Mouse (Mus musculus): ENCODE measurements around the gene Ccr8.

The Ccr8 gene

DNA sequence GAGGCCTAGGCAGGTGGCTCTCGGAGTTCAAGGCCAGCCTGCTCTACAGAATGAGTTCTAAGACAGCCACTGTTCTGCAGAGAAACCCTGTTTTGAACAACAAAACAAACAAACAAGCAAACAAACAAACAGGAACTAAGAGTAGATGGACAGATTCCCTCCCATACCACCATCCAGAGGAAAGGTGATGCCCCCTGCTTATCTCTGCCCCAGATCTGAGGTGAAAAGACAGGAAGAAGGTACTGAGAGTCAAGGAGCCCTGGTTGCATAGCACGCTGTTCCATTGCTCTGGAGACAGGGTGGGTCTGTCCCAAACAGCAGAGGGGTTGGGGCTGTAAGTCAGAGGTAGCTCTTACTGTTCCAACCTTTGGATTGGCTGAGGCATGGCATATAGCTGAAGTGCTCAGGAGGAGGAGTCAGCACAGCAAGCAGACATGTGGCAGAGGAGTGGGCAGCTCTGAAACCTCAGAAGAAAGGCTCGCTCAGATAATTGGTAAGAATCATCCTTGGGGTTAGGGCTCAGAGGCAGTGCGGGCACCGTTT is at the start of gene Ccr8:
Gene Ccr8 (plus strand): TSS at position 419 of the 543 bp plus-strand sequence.
- DNase-seq (ENCODE audit: low read depth, low spot score) = no peak

DNA sequence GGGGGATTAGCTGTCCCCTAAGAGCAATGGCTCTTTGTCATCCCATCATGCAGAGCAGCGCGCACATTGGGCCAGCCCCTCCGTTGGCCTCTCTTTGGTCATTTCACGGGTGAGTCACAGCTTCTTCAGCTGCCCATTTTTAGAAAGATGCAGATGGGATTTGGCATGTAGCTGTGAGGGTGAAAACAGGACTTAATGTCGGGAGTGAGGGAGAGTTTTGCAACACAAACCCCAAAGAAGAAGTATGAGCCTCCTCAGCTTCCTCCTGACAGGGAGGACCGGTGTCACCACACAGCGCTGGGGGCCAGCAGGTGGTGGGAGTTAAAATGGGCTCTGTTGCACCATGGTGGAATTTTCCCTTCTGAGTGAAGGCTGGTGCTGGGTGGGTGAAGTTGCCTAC is 48.8 kb upstream of the Ccr8 start:
- DNase-seq (ENCODE audit: low read depth, low spot score) = no peak

DNA sequence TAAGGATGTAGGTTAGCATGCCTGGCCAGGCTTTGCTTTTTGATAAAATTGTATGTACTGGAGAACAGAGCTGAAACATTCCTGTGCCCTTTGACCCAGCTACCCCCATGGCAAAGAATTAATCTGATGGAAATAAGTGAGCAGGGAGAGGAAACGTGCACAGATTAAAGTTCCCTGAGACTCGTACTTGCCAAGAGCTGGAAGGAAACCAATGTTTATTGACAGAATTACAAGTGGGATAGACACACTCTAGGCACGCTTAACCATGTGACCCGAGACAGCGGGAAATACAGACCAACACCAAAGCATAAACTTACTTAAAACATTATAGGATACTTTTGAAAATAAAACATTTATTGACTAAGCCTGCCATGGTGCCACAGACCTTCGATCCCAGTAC is 43.4 kb upstream of the Ccr8 start:
- DNase-seq (ENCODE audit: low read depth, low spot score) = no peak

DNA sequence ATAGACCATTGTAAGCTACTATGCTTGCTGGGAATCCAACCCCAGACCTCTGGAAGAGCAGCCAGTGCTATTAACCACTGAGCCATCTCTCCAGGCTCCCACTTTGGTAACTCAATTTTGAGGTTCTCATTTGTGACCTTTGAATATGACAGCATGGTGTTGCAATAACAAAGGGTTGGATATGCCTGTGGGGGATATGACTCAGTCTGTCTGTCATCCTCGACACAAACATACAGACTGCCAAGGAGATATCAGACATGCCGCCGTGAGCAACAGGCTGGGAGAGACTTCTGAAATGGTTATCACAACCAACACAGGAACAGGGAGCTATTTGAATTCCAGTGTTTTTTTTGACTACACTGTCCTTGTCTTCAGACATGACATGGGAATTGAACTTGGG is 42.5 kb upstream of the Ccr8 start:
- DNase-seq (ENCODE audit: low read depth, low spot score) = no peak

DNA sequence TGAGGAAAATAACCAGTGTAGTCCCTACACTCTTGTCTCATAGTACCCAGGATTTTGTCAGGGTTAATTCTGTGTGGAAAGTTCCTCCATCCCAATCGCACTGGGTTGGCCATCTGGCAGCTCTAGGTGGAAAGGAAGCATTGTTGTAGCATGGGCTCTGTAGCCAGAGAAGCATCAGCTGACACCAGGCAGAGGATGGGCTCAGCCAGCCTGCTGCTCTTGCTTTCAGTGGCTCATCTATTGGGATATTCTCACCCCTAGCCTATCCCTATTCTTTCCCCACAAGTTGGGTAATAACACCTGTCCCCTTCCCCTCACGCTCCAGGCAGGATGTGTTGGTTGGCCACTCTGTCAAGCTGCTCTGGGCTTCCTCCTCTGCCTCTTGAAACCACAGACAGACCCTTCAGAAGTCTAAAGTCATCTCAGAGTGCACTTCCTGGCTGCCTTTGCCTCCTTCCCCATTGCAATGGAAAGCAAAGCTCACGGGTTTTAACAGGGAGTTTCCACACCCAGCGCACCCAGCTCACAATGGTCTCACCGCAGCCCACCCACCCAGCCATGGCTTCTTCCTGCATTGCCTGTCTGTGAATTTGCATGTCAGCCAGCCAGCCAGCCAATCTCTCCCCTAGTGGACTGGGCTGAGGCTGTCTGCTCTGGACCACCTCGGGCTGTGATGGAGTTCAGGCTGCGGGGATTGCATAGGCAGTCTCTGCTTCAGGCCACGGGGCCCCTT is 37.2 kb upstream of the Ccr8 start:
- DNase-seq (ENCODE audit: low read depth, low spot score) = peak; percentile 1

DNA sequence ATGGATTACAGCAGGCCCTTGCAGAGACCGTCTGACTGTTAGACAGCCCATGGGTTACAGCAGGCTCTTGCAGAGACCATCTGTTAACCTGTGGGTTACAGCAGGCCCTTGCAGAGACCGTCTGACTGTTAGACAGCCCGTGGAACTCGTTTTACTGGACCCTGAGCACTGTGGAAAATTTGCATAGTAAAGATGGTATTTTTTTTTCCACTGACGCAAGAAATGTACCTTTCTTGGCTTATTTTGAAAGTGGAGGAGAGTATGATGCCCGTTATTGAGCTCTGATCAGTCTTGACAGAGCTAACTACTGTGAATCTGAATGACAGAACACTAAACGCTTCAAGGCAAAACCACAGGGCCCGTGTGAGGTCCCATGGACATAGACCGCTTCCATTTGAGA is 35.7 kb upstream of the Ccr8 start:
- DNase-seq (ENCODE audit: low read depth, low spot score) = no peak

DNA sequence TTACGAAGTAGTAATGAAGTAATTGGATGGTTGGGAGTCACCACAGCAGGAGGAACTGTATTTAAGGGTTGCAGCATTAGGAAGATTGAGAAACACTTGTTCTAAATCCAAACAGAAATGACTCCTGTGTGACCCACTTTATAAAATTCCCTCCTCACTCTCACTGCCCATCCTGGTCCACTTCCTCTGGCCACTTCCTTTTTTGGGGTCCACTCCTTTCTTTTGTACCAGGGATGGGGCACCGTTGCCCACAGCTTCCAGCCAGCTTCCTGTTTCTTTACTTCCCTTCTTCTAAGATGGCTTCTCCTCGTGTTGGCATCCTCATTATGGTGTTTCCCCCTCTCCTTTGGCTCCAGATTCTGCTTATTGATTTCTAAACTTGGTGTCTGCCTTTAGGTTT is 33.2 kb upstream of the Ccr8 start:
- DNase-seq (ENCODE audit: low read depth, low spot score) = no peak

DNA sequence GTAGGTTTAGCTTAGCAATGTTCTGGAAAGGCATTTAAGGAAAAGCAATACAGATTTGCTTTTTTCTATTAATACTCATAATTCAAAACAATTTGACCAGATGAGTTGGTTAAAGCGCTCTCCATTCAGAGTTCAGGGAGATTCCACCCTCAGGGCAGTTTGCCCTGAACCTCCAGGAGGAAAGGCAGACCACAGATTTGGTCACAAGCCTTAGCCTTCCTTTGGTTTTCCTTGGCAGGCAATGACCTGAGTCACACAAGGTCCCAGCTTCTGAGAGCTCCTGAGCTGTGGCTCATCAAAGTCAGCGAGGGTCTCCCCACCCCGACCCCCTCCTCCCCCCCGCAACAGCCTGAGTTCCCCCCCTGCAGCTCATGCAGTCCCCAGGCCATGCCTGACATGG is 27.6 kb upstream of the Ccr8 start:
- DNase-seq (ENCODE audit: low read depth, low spot score) = no peak

DNA sequence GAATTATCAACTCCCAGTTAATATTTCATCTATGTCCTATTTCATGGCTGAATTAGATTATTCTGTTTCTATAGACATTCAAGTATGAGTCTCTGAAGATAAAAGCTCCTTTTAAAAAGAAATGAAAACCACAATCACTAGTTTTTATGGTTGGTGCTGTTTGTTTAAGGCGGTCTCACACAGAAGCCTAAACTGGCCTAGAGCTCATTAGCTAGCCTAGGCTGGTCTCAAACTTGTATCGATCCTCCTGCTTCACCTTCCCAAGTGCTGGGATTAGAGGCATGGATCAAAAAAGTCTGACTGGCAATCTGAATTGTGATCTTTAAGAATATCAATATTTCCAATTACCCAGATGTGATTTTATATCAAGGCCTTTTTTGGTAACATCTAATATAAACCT is 24.3 kb upstream of the Ccr8 start:
- DNase-seq (ENCODE audit: low read depth, low spot score) = no peak

DNA sequence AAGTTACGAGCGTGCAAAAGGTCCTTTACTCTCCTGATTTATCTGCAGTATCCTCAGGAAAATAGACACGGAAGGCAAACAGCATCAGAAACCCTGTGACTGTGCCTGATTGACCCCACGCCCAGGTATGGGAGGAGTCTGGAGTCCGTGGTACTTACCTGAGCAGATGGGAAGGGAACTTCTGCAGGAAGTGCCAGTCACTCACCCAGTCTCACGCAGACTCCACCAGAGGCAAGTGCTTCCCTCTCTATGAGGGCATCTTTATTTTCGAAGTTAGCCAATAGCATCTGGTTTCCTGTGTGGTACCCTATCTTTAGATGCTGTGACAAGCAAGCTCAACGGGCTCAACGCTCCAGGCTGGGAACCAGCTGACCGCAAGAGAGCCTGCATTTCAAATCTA is 23.9 kb upstream of the Ccr8 start:
- no peak for DNase-seq (ENCODE audit: low read depth, low spot score)

DNA sequence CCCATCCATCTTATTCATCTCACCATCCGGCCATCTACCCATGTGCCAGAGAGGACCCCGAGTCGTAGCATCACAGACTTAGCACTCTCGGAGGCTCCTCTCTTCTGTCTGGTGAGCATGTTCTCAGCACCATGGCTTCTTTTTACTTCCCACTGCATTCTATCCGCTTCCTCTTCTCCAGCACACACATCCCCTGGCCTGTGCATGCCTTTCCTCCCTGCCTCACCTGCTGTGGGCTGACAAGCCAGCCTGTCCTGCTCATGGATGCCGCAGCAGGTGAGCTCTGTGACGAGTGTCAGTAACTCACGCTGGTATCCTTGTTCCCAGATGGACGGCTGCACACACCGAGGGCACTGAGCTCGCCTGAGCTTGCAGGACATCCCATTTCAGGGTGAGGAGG is 22.1 kb upstream of the Ccr8 start, which contains the start of gene Cx3cr1:
Gene Cx3cr1 (minus strand): TSS at position 101 of the 400 bp plus-strand sequence.
- no peak for DNase-seq (ENCODE audit: low read depth, low spot score)

DNA sequence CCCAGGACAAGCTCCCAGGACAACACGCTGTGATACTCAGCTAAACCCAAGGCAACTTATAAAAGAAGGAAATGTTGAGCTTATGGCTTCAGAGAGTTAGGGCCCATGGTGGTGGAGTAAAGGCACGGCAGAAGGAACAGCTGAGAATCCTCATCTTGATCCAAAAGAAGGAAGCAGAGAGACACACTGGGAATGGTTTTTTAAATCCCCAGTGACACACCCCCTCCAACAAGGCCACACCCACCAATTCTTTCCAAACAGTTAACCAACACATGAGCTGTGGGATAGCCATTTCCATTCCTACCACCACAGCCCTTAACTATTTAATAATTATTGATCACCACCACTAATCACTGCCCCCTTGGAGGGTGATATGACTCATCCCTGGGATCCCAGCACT is 20.7 kb upstream of the Ccr8 start:
- no peak for DNase-seq (ENCODE audit: low read depth, low spot score)

DNA sequence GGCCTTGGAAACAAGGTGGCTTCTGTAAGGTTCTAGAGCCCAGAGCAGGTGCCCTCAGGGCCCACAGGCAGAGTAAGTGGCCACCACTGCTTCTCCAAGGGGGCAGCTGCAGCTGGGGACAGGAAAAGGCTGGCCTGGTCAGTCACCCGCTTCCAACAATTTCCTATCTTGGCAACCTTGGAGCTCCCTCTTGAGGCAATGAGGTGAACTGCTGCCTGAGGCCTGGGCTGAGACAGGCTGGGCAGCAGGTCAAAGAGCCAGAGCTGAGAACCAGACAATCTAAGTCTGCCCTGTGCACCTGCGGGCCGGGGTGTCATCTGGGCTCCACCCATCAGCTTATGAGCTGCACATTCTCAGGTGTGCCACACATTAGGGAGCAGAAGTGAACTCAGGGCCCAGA is 18.7 kb upstream of the Ccr8 start:
- DNase-seq (ENCODE audit: low read depth, low spot score) = peak; percentile 62

DNA sequence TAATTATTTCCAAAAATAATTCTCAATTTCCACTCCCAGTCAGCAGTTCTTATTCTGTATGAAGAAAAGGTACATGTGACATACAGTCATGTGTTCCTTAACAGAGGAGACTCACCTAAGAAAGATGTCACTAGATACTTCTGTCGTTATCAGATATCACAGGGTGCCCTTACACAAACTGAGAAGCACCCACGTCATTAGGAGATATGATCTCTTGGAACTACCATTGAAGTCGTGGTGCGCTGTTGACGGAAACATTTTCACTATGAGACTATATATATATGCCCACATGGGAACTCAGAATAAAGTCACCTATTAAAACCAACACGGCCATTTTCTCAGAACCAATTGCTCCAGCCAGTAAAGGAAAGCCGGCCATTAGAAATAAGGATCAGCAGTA is 17.4 kb upstream of the Ccr8 start:
- no peak for DNase-seq (ENCODE audit: low read depth, low spot score)

DNA sequence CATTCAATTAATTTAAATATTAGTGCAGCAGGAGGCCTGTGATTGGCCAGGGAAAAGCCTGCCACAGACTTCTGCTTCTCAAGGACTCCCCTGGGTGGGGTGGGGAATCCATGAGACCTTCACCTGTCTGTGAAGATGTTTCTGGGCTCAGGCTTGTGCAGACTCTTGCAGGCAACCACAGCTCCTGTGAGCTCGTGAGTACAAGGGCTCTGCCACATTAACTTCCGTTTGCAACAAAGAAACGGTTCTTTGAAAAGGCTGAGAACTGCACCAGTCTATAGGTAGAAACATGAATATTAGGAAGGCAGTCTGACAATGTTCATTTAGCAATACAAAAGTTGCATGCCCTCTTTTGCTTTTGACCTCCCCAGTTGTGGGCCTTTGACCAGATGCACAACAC is 13.7 kb upstream of the Ccr8 start:
- no peak for DNase-seq (ENCODE audit: low read depth, low spot score)

DNA sequence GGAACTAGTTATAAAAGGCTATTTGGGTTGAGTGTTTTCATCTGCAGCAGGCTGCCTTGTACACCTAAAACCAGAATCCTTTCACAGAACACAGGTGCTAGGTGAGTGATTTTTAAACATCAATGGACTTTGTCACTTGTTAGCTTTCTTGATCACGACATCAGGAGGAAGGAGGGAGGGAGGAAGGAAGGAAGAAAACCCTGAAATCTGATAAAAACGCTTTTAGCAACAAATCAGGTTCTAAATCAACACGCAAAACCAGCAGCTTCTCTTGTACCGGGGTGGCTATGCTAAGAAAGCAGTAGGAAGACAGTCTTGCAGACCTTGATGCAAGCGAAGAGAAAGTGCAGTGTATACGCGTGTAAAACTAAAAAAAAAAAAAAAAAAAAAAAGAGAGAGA is 12.0 kb upstream of the Ccr8 start:
- no peak for DNase-seq (ENCODE audit: low read depth, low spot score)

DNA sequence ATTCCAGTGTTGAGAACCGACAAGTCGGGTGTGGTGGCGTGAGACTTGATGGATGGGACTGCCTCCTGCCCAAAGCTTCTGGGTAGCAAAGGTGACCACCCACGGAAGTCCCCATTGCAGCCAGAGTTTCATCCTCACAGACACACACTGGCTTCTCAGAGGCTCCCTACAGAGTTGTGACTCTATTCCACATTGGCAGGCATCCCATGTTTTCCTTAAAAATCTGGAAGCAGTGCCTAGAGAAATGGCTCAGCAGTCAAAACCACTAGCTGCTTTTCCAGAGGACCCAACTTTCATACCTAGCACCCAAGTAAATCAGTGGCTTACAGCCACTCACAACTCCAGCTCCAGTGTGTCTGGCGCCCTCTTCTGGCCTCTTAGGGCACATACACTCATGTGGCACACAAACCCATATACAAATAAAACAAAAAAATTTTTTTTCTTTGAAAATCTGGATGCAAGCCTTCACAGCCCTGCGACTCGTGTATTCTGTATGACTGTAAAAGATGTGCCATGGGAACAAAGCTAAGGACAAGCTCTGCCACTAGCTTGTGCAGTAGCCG is 11.3 kb upstream of the Ccr8 start:
- DNase-seq (ENCODE audit: low read depth, low spot score) = no peak

DNA sequence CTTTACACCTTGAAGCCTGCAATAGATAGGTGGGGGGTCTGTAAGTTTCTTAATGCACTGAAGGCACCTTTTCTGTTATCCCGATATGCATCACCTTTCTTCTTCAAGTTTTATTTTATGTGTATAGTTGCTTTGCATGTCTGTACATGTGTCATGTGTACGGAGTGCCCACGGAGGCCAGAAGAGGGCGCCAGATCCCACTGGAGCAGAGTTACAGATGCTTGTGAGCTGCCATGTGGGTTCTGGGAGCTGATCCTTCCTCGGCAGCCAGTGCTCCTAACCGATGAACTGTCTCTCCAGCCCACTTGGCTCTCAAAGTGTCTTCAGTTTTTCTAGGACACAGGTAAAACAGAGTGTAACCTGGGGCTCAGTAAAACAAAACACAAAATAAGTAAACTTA is 10.7 kb upstream of the Ccr8 start:
- no peak for DNase-seq (ENCODE audit: low read depth, low spot score)

DNA sequence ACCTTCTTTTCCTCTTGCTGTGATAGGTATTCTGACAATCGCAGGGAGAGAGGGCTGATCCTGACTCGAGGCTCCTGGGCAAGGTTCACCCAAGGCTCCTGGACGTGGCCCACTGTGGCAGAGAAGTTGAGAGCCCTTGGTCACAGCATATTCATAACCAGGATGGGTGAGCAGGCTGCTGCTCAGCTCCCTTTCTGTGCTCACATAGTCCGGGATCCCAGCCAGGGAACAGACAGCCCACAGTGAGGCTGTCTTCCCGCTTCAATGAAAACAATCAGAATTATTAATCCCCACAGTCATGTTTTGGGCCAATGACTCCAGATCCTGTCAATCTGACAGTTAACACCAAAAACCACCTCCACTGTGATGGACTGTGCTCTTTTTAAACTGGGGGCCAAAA is 9.9 kb upstream of the Ccr8 start:
- DNase-seq (ENCODE audit: low read depth, low spot score) = no peak

DNA sequence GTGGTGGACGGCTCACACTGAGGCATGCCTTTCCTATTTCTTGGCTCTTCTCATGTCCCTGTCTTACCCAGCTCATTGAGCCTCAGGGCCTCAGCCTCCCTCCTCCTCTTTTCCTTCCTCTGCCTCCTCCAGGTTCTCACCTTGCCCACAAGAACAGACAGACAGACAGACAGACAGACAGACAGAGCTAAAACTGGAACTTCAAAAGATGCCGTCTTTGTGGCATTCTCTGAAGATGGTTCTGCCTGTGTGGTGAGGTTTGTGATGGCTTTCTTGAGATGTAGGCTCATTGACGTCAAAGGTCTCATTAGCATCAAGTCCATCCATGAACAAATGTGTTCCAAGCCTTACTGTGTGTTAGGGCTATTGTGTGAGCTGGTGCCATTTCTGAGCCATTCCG is 9.2 kb upstream of the Ccr8 start:
- no peak for DNase-seq (ENCODE audit: low read depth, low spot score)

DNA sequence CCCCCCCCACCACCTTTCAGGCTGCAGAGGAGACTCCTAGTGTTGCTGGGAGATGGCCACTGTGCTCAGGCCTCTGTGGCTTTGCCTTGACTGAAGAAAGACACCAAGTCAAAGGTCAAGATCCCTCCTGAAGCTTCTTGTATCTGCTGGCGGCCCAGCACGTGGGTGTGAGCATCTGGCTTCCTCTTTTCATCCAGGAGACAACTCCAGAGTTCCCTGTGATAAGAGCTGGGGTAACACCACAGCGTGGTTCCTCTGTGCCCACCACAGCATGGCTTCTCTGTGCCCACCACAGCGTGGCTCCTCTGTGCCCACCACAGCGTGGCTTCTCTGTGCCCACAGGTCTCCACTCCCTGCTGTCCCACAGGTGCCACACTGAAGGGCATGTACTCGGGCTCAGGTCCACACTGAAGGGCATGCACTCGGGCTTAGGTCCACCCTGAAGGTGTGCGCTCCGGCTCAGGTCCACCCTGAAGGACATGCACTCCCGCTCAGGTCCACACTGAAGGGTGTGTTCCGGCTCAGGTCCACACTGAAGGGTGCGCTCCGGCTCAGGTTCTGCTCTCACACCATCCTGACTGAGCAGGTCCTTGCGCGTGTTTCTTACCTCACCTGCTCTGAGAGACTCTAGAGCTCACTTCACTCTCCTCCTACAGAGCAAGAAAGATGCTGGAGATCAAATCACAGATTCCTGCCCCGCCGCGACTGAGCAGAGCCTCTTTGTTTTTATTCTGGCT is 8.6 kb upstream of the Ccr8 start:
- no peak for DNase-seq (ENCODE audit: low read depth, low spot score)

DNA sequence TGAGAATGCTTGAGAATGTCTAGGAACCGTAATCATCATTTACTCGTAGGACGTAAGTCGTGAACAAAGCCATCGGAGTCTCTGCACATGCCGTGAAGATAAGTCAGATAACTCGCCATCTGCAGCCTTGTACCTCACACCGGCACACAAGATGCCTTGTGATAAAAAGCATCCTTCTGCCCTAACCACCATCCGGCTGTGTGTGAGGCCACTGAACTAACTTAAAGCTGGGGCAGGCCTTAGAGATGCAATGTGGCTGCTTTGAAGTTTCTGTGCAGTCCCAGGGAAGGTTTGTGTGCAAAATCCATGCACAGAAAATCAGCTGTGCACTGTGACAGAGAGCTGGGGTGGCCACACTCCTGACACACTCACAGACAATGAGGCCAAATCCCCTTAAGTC is 7.5 kb upstream of the Ccr8 start:
- DNase-seq (ENCODE audit: low read depth, low spot score) = no peak

DNA sequence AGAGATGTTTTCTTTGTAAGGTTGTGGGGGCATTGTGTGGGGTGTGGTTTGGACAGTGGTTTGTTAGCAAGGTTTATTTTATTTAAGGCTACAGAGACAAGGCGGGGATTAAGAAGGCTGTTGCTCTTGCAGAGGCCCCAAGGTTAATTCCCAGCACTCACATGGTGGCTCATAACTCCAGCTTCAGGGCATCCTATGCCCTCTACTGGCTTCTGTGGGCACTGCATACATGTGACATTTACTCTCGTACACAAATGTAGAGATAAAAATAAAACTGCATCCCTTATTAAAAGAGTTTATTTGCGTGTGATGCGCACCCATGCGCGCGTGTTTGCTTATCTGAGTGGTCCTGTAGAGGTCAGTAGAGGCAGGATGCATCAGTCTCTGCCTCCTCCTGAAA is 2.8 kb upstream of the Ccr8 start:
- DNase-seq (ENCODE audit: low read depth, low spot score) = no peak
